Mouse (Mus musculus) stomach, embryonic 16.5 days (tissue): Measurements from ENCODE around the gene Col23a1. TPM values are rescaled to one million over a fixed set of nuclear protein-coding genes. Genes with fewer than 3 reads are reported as not detected.

Source experiments
- ATAC-seq: fragments of 200-750 bp; cut with Nextera tagmentation; 2 replicates; pipeline ENCODE4 v1.8.0; 2017; ENCODE audit warnings: moderate number of reproducible peaks, moderate TSS enrichment; ENCODE audit not compliant: insufficient read depth, low FRiP score
- H3K27ac ChIP-seq: fragments of 300-500 bp; sonication (generic); 2 replicates; pipeline ENCODE4 v1.5.1; 2014; ENCODE audit warnings: low read length
- H3K27me3 ChIP-seq: fragments of 300-500 bp; sonication (generic); 2 replicates; pipeline ENCODE4 v1.6.1; 2014; ENCODE audit warnings: low read length, control low read depth, mixed read lengths; ENCODE audit not compliant: control insufficient read depth, insufficient read depth
- H3K36me3 ChIP-seq: fragments of 300-500 bp; sonication (generic); 2 replicates; pipeline ENCODE4 v1.6.1; 2014; ENCODE audit warnings: low read length; ENCODE audit not compliant: control insufficient read depth, insufficient read depth
- H3K4me1 ChIP-seq: fragments of 300-500 bp; sonication (generic); 2 replicates; pipeline ENCODE4 v1.6.1; 2014; ENCODE audit warnings: low read length, control low read depth, mixed read lengths; ENCODE audit not compliant: control insufficient read depth, insufficient read depth
- H3K4me2 ChIP-seq: fragments of 300-500 bp; sonication (generic); 2 replicates; pipeline ENCODE4 v1.6.1; 2014; ENCODE audit warnings: low read depth, low read length, mixed read lengths
- H3K4me3 ChIP-seq: fragments of 300-500 bp; sonication (generic); replicated peaks from 2 replicates; pipeline ENCODE4 v1.5.1; 2014; ENCODE audit warnings: mild to moderate bottlenecking, low read length
- H3K9ac ChIP-seq: fragments of 300-500 bp; sonication (generic); 2 replicates; pipeline ENCODE4 v1.6.1; 2014; ENCODE audit warnings: low read length
- H3K9me3 ChIP-seq: fragments of 300-500 bp; sonication (generic); replicated peaks from 2 replicates; pipeline ENCODE4 v1.6.1; 2016; ENCODE audit warnings: low read length, control low read depth; ENCODE audit not compliant: control insufficient read depth
- WGBS: fragments of 180-500 bp; shearing (Covaris S2); extraction: QIAGEN DNeasy Blood & Tissue Kit; methylation state at CpG from one replicate; pipeline ENCODE4 v1.1.7; 2014; 5-methylcytosine and 5-hydroxymethylcytosine counted together
- polyA plus RNA-seq: library from polyadenylated mRNA; unstranded; fragments of >200 nt; fragmentation: Nextera tagmentation; extraction: Ambion mirVana; gene quantifications from 2 replicates; pipeline ENCODE4 v1.2.1, GENCODE M21; 2015

Col23a1 gene
- polyA plus RNA-seq, 1 experiment from 2014 or later, result 7.0 TPM

GRCm38 (mm10) chr11:51485775-51486464, 196.2 kb downstream of the Col23a1 start:
- Histone ChIP-seq H3K36me3 (no peaks in the 10 kb centered on the region), H3K9me3 (0 out of 2 replicates have a peak, but pooled peaks cover 3% of the 10 kb centered on the region), H3K9ac (no peak overlapping the region), H3K4me1 (no peaks in the 10 kb centered on the region), H3K27me3 (no peaks in the 10 kb centered on the region), H3K4me3 (no peak overlapping the region), H3K27ac (no peak overlapping the region), H3K4me2 (no peak overlapping the region)
- WGBS, result 59% methylated on average over 10 of the region's 10 CpGs
- no peak for ATAC-seq

- no peak for ATAC-seq
- H3K4me1 ChIP-seq, result no peaks in the 10 kb centered on the region
- H3K27me3 ChIP-seq, result no peaks in the 10 kb centered on the region
- no peak overlapping the region for H3K4me3 ChIP-seq
- no peak overlapping the region for H3K27ac ChIP-seq
- H3K9ac ChIP-seq, result no peak overlapping the region
- 69% methylated on average over 9 of the region's 9 CpGs for WGBS
- 0 out of 2 replicates have a peak, but pooled peaks cover 3% of the 10 kb centered on the region for H3K9me3 ChIP-seq
- no peak overlapping the region for H3K4me2 ChIP-seq
- no peaks in the 10 kb centered on the region for H3K36me3 ChIP-seq
Measured at GRCm38 (mm10) chr11:51488813-51489212, 199.1 kb downstream of the Col23a1 start.

- Histone ChIP-seq H3K9me3 (0 out of 2 replicates have a peak, but pooled peaks cover 3% of the 10 kb centered on the region), H3K4me2 (no peak overlapping the region), H3K36me3 (no peaks in the 10 kb centered on the region), H3K4me3 (no peak overlapping the region), H3K4me1 (no peaks in the 10 kb centered on the region), H3K27ac (no peak overlapping the region), H3K9ac (no peak overlapping the region), H3K27me3 (no peaks in the 10 kb centered on the region)
- WGBS, result 75% methylated on average over 4 of the region's 4 CpGs
- ATAC-seq, result no peak
Measured at GRCm38 (mm10) chr11:51493421-51493820, 203.7 kb downstream of the Col23a1 start.

- Histone ChIP-seq H3K4me1 (no peaks in the 10 kb centered on the region), H3K9ac (no peak overlapping the region), H3K4me3 (no peak overlapping the region), H3K9me3 (0 out of 2 replicates have a peak, but pooled peaks cover 3% of the 10 kb centered on the region), H3K36me3 (no peaks in the 10 kb centered on the region), H3K4me2 (no peak overlapping the region), H3K27ac (no peak overlapping the region), H3K27me3 (no peaks in the 10 kb centered on the region)
- ATAC-seq, result no peak
- 44% methylated on average over 5 of the region's 5 CpGs for WGBS
Measured at GRCm38 (mm10) chr11:51494178-51494577, 204.5 kb downstream of the Col23a1 start.

GRCm38 (mm10) chr11:51499776-51500175, 210.1 kb downstream of the Col23a1 start:
- peaks cover 6% of the 10 kb centered on the region; the same call in 1 of the 2 replicates for H3K4me1 ChIP-seq
- no peaks in the 10 kb centered on the region for H3K9me3 ChIP-seq
- ATAC-seq, result no peak
- no peaks in the 10 kb centered on the region for H3K27me3 ChIP-seq
- no peak overlapping the region for H3K4me2 ChIP-seq
- no peak overlapping the region for H3K4me3 ChIP-seq
- no peak overlapping the region for H3K27ac ChIP-seq
- H3K36me3 ChIP-seq, result no peaks in the 10 kb centered on the region
- H3K9ac ChIP-seq, result no peak overlapping the region

GRCm38 (mm10) chr11:51502431-51502851, 212.7 kb downstream of the Col23a1 start:
- Histone ChIP-seq H3K4me3 (no peak overlapping the region), H3K9ac (no peak overlapping the region), H3K27me3 (no peaks in the 10 kb centered on the region), H3K36me3 (no peaks in the 10 kb centered on the region), H3K4me1 (peaks cover 6% of the 10 kb centered on the region; the same call in 1 of the 2 replicates), H3K9me3 (no peaks in the 10 kb centered on the region), H3K4me2 (no peak overlapping the region), H3K27ac (0 out of 2 replicates have a peak overlapping the region, but pooled peaks have one; percentile 29)
- WGBS, result 42% methylated on average over 10 of the region's 10 CpGs
- peak; percentile 59 for ATAC-seq

- no peak overlapping the region for H3K4me3 ChIP-seq
- peaks cover 6% of the 10 kb centered on the region; the same call in 1 of the 2 replicates for H3K4me1 ChIP-seq
- H3K9me3 ChIP-seq, result no peaks in the 10 kb centered on the region
- H3K4me2 ChIP-seq, result no peak overlapping the region
- WGBS, result 43% methylated on average over 3 of the region's 3 CpGs
- no peak overlapping the region for H3K27ac ChIP-seq
- H3K36me3 ChIP-seq, result no peaks in the 10 kb centered on the region
- ATAC-seq, result no peak
- no peak overlapping the region for H3K9ac ChIP-seq
- H3K27me3 ChIP-seq, result no peaks in the 10 kb centered on the region
Measured at GRCm38 (mm10) chr11:51504946-51505345, 215.2 kb downstream of the Col23a1 start.

- Histone ChIP-seq H3K27me3 (no peaks in the 10 kb centered on the region), H3K4me3 (no peak overlapping the region), H3K9me3 (no peaks in the 10 kb centered on the region), H3K4me1 (no peaks in the 10 kb centered on the region; the same call in 1 of the 2 replicates), H3K4me2 (no peak overlapping the region), H3K36me3 (no peaks in the 10 kb centered on the region), H3K27ac (no peak overlapping the region), H3K9ac (no peak overlapping the region)
- WGBS, result 42% methylated on average over 6 of the region's 6 CpGs
- peak; percentile 12; the same call in 1 of the 2 replicates for ATAC-seq
Measured at GRCm38 (mm10) chr11:51508053-51508452, 218.3 kb downstream of the Col23a1 start.

- Histone ChIP-seq H3K4me1 (no peaks in the 10 kb centered on the region), H3K36me3 (no peaks in the 10 kb centered on the region), H3K4me3 (no peak overlapping the region), H3K9me3 (no peaks in the 10 kb centered on the region), H3K4me2 (no peak overlapping the region), H3K9ac (no peak overlapping the region), H3K27me3 (no peaks in the 10 kb centered on the region), H3K27ac (no peak overlapping the region)
- no peak for ATAC-seq
- 84% methylated on average over 5 of the region's 5 CpGs for WGBS
Measured at GRCm38 (mm10) chr11:51509211-51509610, 219.5 kb downstream of the Col23a1 start.
